Mouse (Mus musculus): ENCODE results near the gene Nlrp6. TPM values are rescaled to one million over a fixed set of nuclear protein-coding genes. Genes with fewer than 3 reads are reported as not detected.
"Not testable (repeated sequence)": the region's sequence is repeated elsewhere in the genome, so short reads cannot be mapped to it uniquely, and the experiment has no call there.

Nlrp6 gene
- under 1 TPM; 0.30 to 0.35 TPM for total RNA-seq (2021)

- DNase-seq: no peak
These were observed at the start of gene Nlrp6 for GRCm38 (mm10) chr7:140920418-140921029. Gene Nlrp6, plus strand, starts transcription at chr7:140920902.

- DNase-seq: no peak
These were observed 46.5 kb upstream of the Nlrp6 start for GRCm38 (mm10) chr7:140874224-140874623.

- DNase-seq: no peak
These were observed 43.3 kb upstream of the Nlrp6 start for GRCm38 (mm10) chr7:140877364-140877763.

GRCm38 (mm10) chr7:140879355-140879754 is 41.3 kb upstream of the Nlrp6 start:
- DNase-seq: no peak

- DNase-seq: no peak
These were observed 40.3 kb upstream of the Nlrp6 start for GRCm38 (mm10) chr7:140880419-140880818.

- no peak for DNase-seq
These were observed 39.7 kb upstream of the Nlrp6 start for GRCm38 (mm10) chr7:140880865-140881515.

GRCm38 (mm10) chr7:140881696-140882468 is 38.8 kb upstream of the Nlrp6 start, which contains the start of the genes Psmd13 and Sirt3:
Gene Psmd13, plus strand, starts transcription at chr7:140881968.
Gene Sirt3, minus strand, starts transcription at chr7:140882309.
- DNase-seq: peak; percentile 93

- DNase-seq: no peak
These were observed 38.3 kb upstream of the Nlrp6 start for GRCm38 (mm10) chr7:140882469-140882803.

GRCm38 (mm10) chr7:140890636-140891035 is 30.1 kb upstream of the Nlrp6 start:
- DNase-seq: not testable (repeated sequence)

- no peak for DNase-seq
These were observed 26.7 kb upstream of the Nlrp6 start for GRCm38 (mm10) chr7:140894031-140894430.

GRCm38 (mm10) chr7:140894611-140895010 is 26.1 kb upstream of the Nlrp6 start:
- DNase-seq: no peak

- no peak for DNase-seq
These were observed 22.8 kb upstream of the Nlrp6 start for GRCm38 (mm10) chr7:140897863-140898262.

GRCm38 (mm10) chr7:140899121-140899520 is 21.6 kb upstream of the Nlrp6 start:
- DNase-seq: no peak

GRCm38 (mm10) chr7:140900220-140900619 is 20.5 kb upstream of the Nlrp6 start, which contains the start of gene Cox8b:
Gene Cox8b, minus strand, starts transcription at chr7:140900446.
- no peak for DNase-seq

- no peak for DNase-seq
These were observed 18.4 kb upstream of the Nlrp6 start for GRCm38 (mm10) chr7:140902036-140902875.

- DNase-seq: peak; percentile 70 to 72
These were observed 17.5 kb upstream of the Nlrp6 start for GRCm38 (mm10) chr7:140903212-140903611.

- no peak for DNase-seq
These were observed 15.0 kb upstream of the Nlrp6 start for GRCm38 (mm10) chr7:140905642-140906081.

GRCm38 (mm10) chr7:140907131-140907530 is 13.6 kb upstream of the Nlrp6 start:
- DNase-seq: no peak

GRCm38 (mm10) chr7:140907697-140908096 is 13.0 kb upstream of the Nlrp6 start:
- DNase-seq: no peak

- no peak for DNase-seq
These were observed 12.5 kb upstream of the Nlrp6 start for GRCm38 (mm10) chr7:140908181-140908580.

- peak; percentile 57 to 71 for DNase-seq
These were observed 12.0 kb upstream of the Nlrp6 start for GRCm38 (mm10) chr7:140908634-140909107.

GRCm38 (mm10) chr7:140912293-140912692 is 8.4 kb upstream of the Nlrp6 start:
- DNase-seq: no peak
